Mouse (Mus musculus): ENCODE measurements at regions not wholly inside any gene's neighbourhood (a gene's known extent, or its start where the extent isn't known, plus 50 kb on each side); places are given as distances from the start of the nearest gene placed in this dataset.
A peak's percentile ranks its signal among the peaks of the same experiment; 100 is the strongest.
"Not testable (repeated sequence)": the region's sequence is repeated elsewhere in the genome, so short reads cannot be mapped to it uniquely, and the experiment has no call there.

GRCm38 (mm10) chr6:37679871-37680270, 149.9 kb downstream of the Akr1d1 start:
- no peak for DNase-seq (ENCODE audit: low read depth, low spot score)
- H3K36me3 ChIP-seq (ENCODE audit: control insufficient read depth, insufficient read depth, low read length, poor library complexity, severe bottlenecking): no peaks in the 10 kb centered on the region
- H3K27me3 ChIP-seq (ENCODE audit: control insufficient read depth, insufficient read depth, low read length, poor library complexity, severe bottlenecking): no peaks in the 10 kb centered on the region

- not testable (repeated sequence) for DNase-seq (ENCODE audit: low read depth, low spot score); H3K36me3 ChIP-seq (ENCODE audit: control insufficient read depth, insufficient read depth, low read length, poor library complexity, severe bottlenecking); H3K27me3 ChIP-seq (ENCODE audit: control insufficient read depth, insufficient read depth, low read length, poor library complexity, severe bottlenecking)
These were observed 151.4 kb downstream of the Akr1d1 start for GRCm38 (mm10) chr6:37681331-37681730.

GRCm38 (mm10) chr6:37686094-37686493, 156.1 kb downstream of the Akr1d1 start:
- DNase-seq (ENCODE audit: low read depth, low spot score): no peak
- H3K27me3 ChIP-seq (ENCODE audit: control insufficient read depth, insufficient read depth, low read length, poor library complexity, severe bottlenecking): no peaks in the 10 kb centered on the region
- H3K36me3 ChIP-seq (ENCODE audit: control insufficient read depth, insufficient read depth, low read length, poor library complexity, severe bottlenecking): no peaks in the 10 kb centered on the region

- no peaks in the 10 kb centered on the region for H3K36me3 ChIP-seq (ENCODE audit: control insufficient read depth, insufficient read depth, low read length, poor library complexity, severe bottlenecking)
- no peaks in the 10 kb centered on the region for H3K27me3 ChIP-seq (ENCODE audit: control insufficient read depth, insufficient read depth, low read length, poor library complexity, severe bottlenecking)
- no peak for DNase-seq (ENCODE audit: low read depth, low spot score)
These were observed 159.1 kb downstream of the Akr1d1 start for GRCm38 (mm10) chr6:37688866-37689617.

GRCm38 (mm10) chr6:37689696-37690095, 159.7 kb downstream of the Akr1d1 start:
- no peak for DNase-seq (ENCODE audit: low read depth, low spot score)
- H3K36me3 ChIP-seq (ENCODE audit: control insufficient read depth, insufficient read depth, low read length, poor library complexity, severe bottlenecking): no peaks in the 10 kb centered on the region

GRCm38 (mm10) chr6:37691976-37692644, 162.1 kb downstream of the Akr1d1 start:
- DNase-seq (ENCODE audit: low read depth, low spot score): no peak
- Histone ChIP-seq H3K36me3 (ENCODE audit: control insufficient read depth, insufficient read depth, low read length, poor library complexity, severe bottlenecking) (no peaks in the 10 kb centered on the region), H3K27me3 (ENCODE audit: control insufficient read depth, insufficient read depth, low read length, poor library complexity, severe bottlenecking) (no peaks in the 10 kb centered on the region)

More at GRCm38 (mm10) chr6:37689696-37690095, 159.7 kb downstream of the Akr1d1 start:
- H3K27me3 ChIP-seq (ENCODE audit: control insufficient read depth, insufficient read depth, low read length, poor library complexity, severe bottlenecking): no peaks in the 10 kb centered on the region

GRCm38 (mm10) chr6:37692758-37693157, 162.8 kb downstream of the Akr1d1 start:
- no peak for DNase-seq (ENCODE audit: low read depth, low spot score)
- no peaks in the 10 kb centered on the region for H3K36me3 ChIP-seq (ENCODE audit: control insufficient read depth, insufficient read depth, low read length, poor library complexity, severe bottlenecking)
- H3K27me3 ChIP-seq (ENCODE audit: control insufficient read depth, insufficient read depth, low read length, poor library complexity, severe bottlenecking): no peaks in the 10 kb centered on the region

GRCm38 (mm10) chr6:37696074-37696473, 166.1 kb downstream of the Akr1d1 start:
- H3K36me3 ChIP-seq (ENCODE audit: control insufficient read depth, insufficient read depth, low read length, poor library complexity, severe bottlenecking): no peaks in the 10 kb centered on the region
- no peaks in the 10 kb centered on the region for H3K27me3 ChIP-seq (ENCODE audit: control insufficient read depth, insufficient read depth, low read length, poor library complexity, severe bottlenecking)
- DNase-seq (ENCODE audit: low read depth, low spot score): no peak

- no peaks in the 10 kb centered on the region for H3K36me3 ChIP-seq (ENCODE audit: control insufficient read depth, insufficient read depth, low read length, poor library complexity, severe bottlenecking)
- DNase-seq (ENCODE audit: low read depth, low spot score): no peak
- H3K27me3 ChIP-seq (ENCODE audit: control insufficient read depth, insufficient read depth, low read length, poor library complexity, severe bottlenecking): no peaks in the 10 kb centered on the region
These were observed 166.7 kb upstream of the Trim24 start for GRCm38 (mm10) chr6:37703946-37704345.

- DNase-seq (ENCODE audit: low read depth, low spot score): peak; percentile 54
- Histone ChIP-seq H3K27me3 (ENCODE audit: control insufficient read depth, insufficient read depth, low read length, poor library complexity, severe bottlenecking) (no peaks in the 10 kb centered on the region), H3K36me3 (ENCODE audit: control insufficient read depth, insufficient read depth, low read length, poor library complexity, severe bottlenecking) (no peaks in the 10 kb centered on the region)
These were observed 164.9 kb upstream of the Trim24 start for GRCm38 (mm10) chr6:37705733-37706145.

- H3K36me3 ChIP-seq (ENCODE audit: control insufficient read depth, insufficient read depth, low read length, poor library complexity, severe bottlenecking); H3K27me3 ChIP-seq (ENCODE audit: control insufficient read depth, insufficient read depth, low read length, poor library complexity, severe bottlenecking); DNase-seq (ENCODE audit: low read depth, low spot score): not testable (repeated sequence)
These were observed 162.9 kb upstream of the Trim24 start for GRCm38 (mm10) chr6:37707671-37708070.

- Histone ChIP-seq H3K36me3 (ENCODE audit: control insufficient read depth, insufficient read depth, low read length, poor library complexity, severe bottlenecking) (no peaks in the 10 kb centered on the region), H3K27me3 (ENCODE audit: control insufficient read depth, insufficient read depth, low read length, poor library complexity, severe bottlenecking) (no peaks in the 10 kb centered on the region)
- no peak for DNase-seq (ENCODE audit: low read depth, low spot score)
These were observed 158.8 kb upstream of the Trim24 start for GRCm38 (mm10) chr6:37711766-37712165.

- Histone ChIP-seq H3K27me3 (ENCODE audit: control insufficient read depth, insufficient read depth, low read length, poor library complexity, severe bottlenecking) (no peaks in the 10 kb centered on the region), H3K36me3 (ENCODE audit: control insufficient read depth, insufficient read depth, low read length, poor library complexity, severe bottlenecking) (no peaks in the 10 kb centered on the region)
- DNase-seq (ENCODE audit: low read depth, low spot score): no peak
These were observed 157.2 kb upstream of the Trim24 start for GRCm38 (mm10) chr6:37713411-37713810.

- Histone ChIP-seq H3K27me3 (ENCODE audit: control insufficient read depth, insufficient read depth, low read length, poor library complexity, severe bottlenecking) (no peaks in the 10 kb centered on the region), H3K36me3 (ENCODE audit: control insufficient read depth, insufficient read depth, low read length, poor library complexity, severe bottlenecking) (no peaks in the 10 kb centered on the region)
- DNase-seq (ENCODE audit: low read depth, low spot score): peak; percentile 40
These were observed 156.2 kb upstream of the Trim24 start for GRCm38 (mm10) chr6:37714223-37714928.

- Histone ChIP-seq H3K27me3 (ENCODE audit: control insufficient read depth, insufficient read depth, low read length, poor library complexity, severe bottlenecking) (no peaks in the 10 kb centered on the region), H3K36me3 (ENCODE audit: control insufficient read depth, insufficient read depth, low read length, poor library complexity, severe bottlenecking) (no peaks in the 10 kb centered on the region)
- DNase-seq (ENCODE audit: low read depth, low spot score): no peak
These were observed 148.9 kb upstream of the Trim24 start for GRCm38 (mm10) chr6:37721736-37722135.

Measured in splenic B cell, adult 2 months (primary cell).